Comparison of ENCODE assay signal across 9 mouse cellular contexts in the genomic region with DNA sequence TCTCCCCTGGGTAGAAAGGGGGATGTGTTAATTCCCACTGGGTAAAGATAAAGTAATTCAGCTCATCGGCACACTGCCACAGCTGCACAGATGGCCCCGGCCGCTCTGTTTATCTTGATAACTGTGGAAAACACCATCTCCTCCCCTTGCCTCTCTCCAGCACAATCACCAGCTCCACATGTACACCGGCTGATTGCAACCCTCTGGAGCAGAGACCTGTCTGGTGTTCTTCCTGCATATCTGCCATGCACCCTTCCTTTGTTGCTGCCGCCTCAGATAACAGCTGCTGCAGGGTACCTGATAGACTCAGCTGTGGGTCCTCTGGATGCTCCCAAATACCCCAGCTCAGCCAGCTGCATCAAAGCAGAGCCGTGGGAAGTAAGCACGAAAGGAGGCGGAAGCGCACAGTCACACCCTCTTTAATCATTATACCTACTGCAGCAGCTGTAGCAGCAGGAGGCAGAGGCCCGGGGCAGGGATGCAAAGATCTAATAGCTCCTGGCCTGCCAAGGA.
A peak's percentile ranks its signal among the peaks of the same experiment; 100 is the strongest.
DNase-seq lines count a peak whose midpoint lies in the region; ATAC-seq and TF ChIP-seq lines count a peak whose summit lies in the region.
"Had no signal": no experiment of that assay in that cellular context is flagged by ENCODE, and none has a peak within 500 bp of the region (broad histone marks: within the 10 kb centered on the region; RNA-seq: fewer than 3 reads in every experiment).

No protein-coding gene starts in this region.

- no peaks in the 10 kb centered on the region for H3K9me3 ChIP-seq in lung, embryonic 14.5 days (ENCODE audit: low read depth, low read length)
- H3K9me3 ChIP-seq in limb, embryonic 10.5 days (replicated peaks) = no peaks in the 10 kb centered on the region
- no peaks in the 10 kb centered on the region for H3K9me3 ChIP-seq in neural tube, embryonic 15.5 days (replicated peaks)
- H3K9me3 ChIP-seq: megakaryocyte, embryonic 14.5 days had no signal

- H3K9ac ChIP-seq in lung, embryonic 14.5 days = no peak overlapping the region
- H3K9ac ChIP-seq in neural tube, embryonic 15.5 days (replicated peaks) = no peak overlapping the region

- no peaks in the 10 kb centered on the region for H3K27me3 ChIP-seq in lung, embryonic 14.5 days (ENCODE audit: insufficient read depth, low read length)
- no peaks in the 10 kb centered on the region for H3K27me3 ChIP-seq in limb, embryonic 10.5 days (ENCODE audit: low read depth, poor library complexity, severe bottlenecking)
- no peaks in the 10 kb centered on the region for H3K27me3 ChIP-seq in neural tube, embryonic 15.5 days (replicated peaks)
- H3K27me3 ChIP-seq: megakaryocyte, embryonic 14.5 days had no signal

- 8% methylated on average over 10 of the region's 10 CpGs for WGBS in lung, embryonic 14.5 days
- WGBS in limb, embryonic 10.5 days = 20% methylated on average over 10 of the region's 10 CpGs
- 6% methylated on average over 10 of the region's 10 CpGs for WGBS in neural tube, embryonic 15.5 days

- peaks cover 10% of the 10 kb centered on the region; the same call in 1 of the 2 replicates for H3K4me1 ChIP-seq in lung, embryonic 14.5 days (ENCODE audit: insufficient read depth)
- H3K4me1 ChIP-seq in limb, embryonic 10.5 days = peaks cover 40% of the 10 kb centered on the region
- peaks cover 42% of the 10 kb centered on the region for H3K4me1 ChIP-seq in neural tube, embryonic 15.5 days

- H3K4me3 ChIP-seq in lung, embryonic 14.5 days (ENCODE audit: low read depth, low read length) = no peak overlapping the region
- H3K4me3 ChIP-seq in limb, embryonic 10.5 days = no peak overlapping the region; the same call in 1 of the 2 replicates
- no peak overlapping the region for H3K4me3 ChIP-seq in neural tube, embryonic 15.5 days (replicated peaks)
- H3K4me3 ChIP-seq: megakaryocyte, embryonic 14.5 days had no signal

- H3K4me2 ChIP-seq in lung, embryonic 14.5 days = no peak overlapping the region; the same call in 1 of the 2 replicates
- H3K4me2 ChIP-seq in neural tube, embryonic 15.5 days = peak overlapping the region; percentile 29

- ATAC-seq in lung, embryonic 14.5 days (ENCODE audit: insufficient read depth) = no peak
- ATAC-seq in erythroblast, adult 5-6 weeks (replicated peaks; ENCODE audit: low FRiP score, poor library complexity, severe bottlenecking) = peak; percentile 67
- peak; percentile 30; the same call in 1 of the 2 replicates for ATAC-seq in neural tube, embryonic 15.5 days (ENCODE audit: low FRiP score)

- TF ChIP-seq CTCF in lung, embryonic 14.5 days (IDR thresholded peaks at IDR 0.05; ENCODE audit: low read depth) = no peak

- DNase-seq in lung, embryonic 14.5 days = peak; percentile 27
- no peak for DNase-seq in lung, adult 18-20 months
- peak; percentile 54 for DNase-seq in limb, embryonic 10.5 days (ENCODE audit: low spot score)
- no peak for DNase-seq in cerebellum, postnatal 14 days
- no peak for DNase-seq in cerebellum, postnatal 4 days (ENCODE audit: low spot score in 2 of 2)
- DNase-seq in adrenal gland, postnatal 25 days = no peak

- H3K27ac ChIP-seq in lung, embryonic 14.5 days (ENCODE audit: low read depth) = no peak overlapping the region
- peak overlapping the region; percentile 64; the same call in 1 of the 2 replicates for H3K27ac ChIP-seq in limb, embryonic 10.5 days
- peak overlapping the region; percentile 80 for H3K27ac ChIP-seq in neural tube, embryonic 15.5 days (replicated peaks)

- no peaks in the 10 kb centered on the region for H3K36me3 ChIP-seq in lung, embryonic 14.5 days (ENCODE audit: insufficient read depth)
- no peaks in the 10 kb centered on the region for H3K36me3 ChIP-seq in limb, embryonic 10.5 days
- H3K36me3 ChIP-seq in neural tube, embryonic 15.5 days = no peaks in the 10 kb centered on the region

Comparison
In these comparisons a context has a peak if more than half of its experiments do, and no peak if none do; other contexts are left out.
1. DNase-seq: peak in lung, embryonic 14.5 days (single experiment) and limb, embryonic 10.5 days (single experiment); none in lung, adult 18-20 months (0 of 2), cerebellum, postnatal 14 days (0 of 2), cerebellum, postnatal 4 days (0 of 2) and adrenal gland, postnatal 25 days (single experiment).